Mouse (Mus musculus) layer of hippocampus, postnatal 14 days (tissue): ENCODE data around the gene Fam217a. TPM values are rescaled to one million over a fixed set of nuclear protein-coding genes. Genes with fewer than 3 reads are reported as not detected.
"Not testable (repeated sequence)": the region's sequence is repeated elsewhere in the genome, so short reads cannot be mapped to it uniquely, and the experiment has no call there.

Experiments
- DNase-seq, 2 experiments: peaks; one replicate each; pipeline ENCODE4 v3.0.0; 2021 to 2022; ENCODE audit warnings: low spot score in 2 of 2, mixed read lengths in 1 of 2
- long read RNA-seq, 2 experiments: library from polyadenylated mRNA; stranded (forward); transcript quantifications; one replicate each; pipeline ENCODE4 v2.0.0; 2021
- total RNA-seq, 2 experiments: library from RNA; stranded (reverse); gene quantifications; 2 replicates each; pipeline ENCODE4 v1.2.3; 2021

The Fam217a gene
- under 1 TPM; 0.41 to 0.53 TPM for total RNA-seq
- long read RNA-seq, experiment 1: 0 reads
- long read RNA-seq, experiment 2: 0 reads

GRCm38 (mm10) chr13:34924210-34924609 is at the start of gene Fam217a, which contains the start of gene 4933417A18Rik:
TSS of gene Fam217a (minus strand) at chr13:34924310.
TSS of gene 4933417A18Rik (plus strand) at chr13:34924409.
- no peak for DNase-seq

GRCm38 (mm10) chr13:34973770-34974169 is 49.7 kb upstream of the Fam217a start:
- no peak for DNase-seq

GRCm38 (mm10) chr13:34973149-34973548 is 49.0 kb upstream of the Fam217a start:
- DNase-seq: no peak

DNA sequence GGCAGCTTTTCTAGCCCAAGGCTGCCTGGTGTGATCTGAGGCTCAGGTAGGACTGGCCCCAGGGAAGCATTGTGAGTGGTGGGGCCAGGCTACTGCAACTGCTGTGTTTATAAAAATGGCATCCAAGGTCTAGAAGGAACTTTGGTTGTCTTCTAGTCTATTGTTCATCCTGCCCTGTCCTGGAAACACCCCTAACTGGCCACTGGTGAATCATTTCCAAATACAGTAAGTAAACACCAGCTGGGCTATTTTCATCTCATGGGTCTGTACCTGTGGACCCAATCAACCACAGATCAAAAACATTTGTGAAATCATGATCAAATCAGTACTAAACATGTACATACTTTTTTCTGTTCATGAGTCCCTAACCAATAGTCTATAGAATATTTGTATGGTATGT is 48.3 kb upstream of the Fam217a start:
- DNase-seq: not testable (repeated sequence)

DNA sequence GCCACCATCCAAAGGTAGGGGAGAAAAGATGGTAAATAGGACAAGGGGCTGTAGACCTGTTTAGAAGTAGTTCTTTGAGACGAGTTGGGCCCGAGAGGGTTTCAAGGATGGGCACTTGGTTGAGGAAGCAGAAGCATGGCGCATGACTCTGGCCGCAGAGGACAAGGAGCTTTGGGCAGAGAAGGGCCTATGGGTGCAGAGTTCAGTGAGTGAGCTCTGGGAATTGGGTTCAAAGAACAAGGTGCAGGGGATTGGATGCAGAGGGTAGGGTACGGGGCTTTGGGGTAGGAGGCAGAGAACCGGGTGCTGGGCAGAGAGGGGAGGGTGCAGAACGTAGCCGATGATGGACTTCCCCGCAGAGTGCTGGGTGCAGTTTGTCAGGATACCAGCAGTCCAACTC is 41.5 kb upstream of the Fam217a start:
- DNase-seq: not testable (repeated sequence)

DNA sequence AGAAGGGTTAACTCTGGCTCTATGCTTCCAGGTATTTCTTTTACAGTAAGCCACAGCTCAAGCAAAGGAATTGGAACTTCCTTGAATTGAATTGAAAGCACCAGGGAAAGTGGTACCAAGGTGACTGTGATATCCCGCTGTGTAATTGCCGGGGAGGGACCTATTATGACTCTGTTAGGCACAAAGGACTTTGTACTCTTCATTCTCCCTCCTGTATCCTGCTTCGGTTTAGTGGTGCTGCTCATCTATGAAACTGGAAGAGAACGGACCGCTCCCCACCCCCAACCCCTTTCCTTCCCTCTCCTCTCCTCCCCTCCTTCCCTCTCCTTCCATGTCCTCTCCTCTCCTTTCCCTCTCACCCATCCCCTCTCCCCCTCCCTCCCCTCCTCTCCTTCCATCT is 40.8 kb upstream of the Fam217a start:
- no peak for DNase-seq

DNA sequence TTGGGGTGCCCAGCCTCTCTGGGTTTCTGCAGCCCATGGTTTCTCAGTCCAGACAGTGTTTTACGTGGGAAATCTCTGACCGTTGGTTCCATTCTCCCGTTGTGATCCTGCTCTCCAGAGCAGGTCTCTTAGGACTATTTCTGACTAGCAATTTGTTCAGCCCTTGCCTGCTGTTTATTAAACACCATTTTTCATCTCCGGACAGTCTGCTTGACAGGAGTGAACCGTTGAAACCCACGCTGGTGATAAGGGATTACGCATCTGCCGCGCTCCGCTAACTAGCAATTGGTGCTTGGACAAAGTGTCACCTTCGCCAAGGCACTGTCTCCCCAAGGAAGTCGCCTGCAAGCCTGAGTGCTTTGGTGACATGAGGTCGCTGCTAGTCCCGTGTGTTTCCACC is 40.3 kb upstream of the Fam217a start:
- no peak for DNase-seq

DNA sequence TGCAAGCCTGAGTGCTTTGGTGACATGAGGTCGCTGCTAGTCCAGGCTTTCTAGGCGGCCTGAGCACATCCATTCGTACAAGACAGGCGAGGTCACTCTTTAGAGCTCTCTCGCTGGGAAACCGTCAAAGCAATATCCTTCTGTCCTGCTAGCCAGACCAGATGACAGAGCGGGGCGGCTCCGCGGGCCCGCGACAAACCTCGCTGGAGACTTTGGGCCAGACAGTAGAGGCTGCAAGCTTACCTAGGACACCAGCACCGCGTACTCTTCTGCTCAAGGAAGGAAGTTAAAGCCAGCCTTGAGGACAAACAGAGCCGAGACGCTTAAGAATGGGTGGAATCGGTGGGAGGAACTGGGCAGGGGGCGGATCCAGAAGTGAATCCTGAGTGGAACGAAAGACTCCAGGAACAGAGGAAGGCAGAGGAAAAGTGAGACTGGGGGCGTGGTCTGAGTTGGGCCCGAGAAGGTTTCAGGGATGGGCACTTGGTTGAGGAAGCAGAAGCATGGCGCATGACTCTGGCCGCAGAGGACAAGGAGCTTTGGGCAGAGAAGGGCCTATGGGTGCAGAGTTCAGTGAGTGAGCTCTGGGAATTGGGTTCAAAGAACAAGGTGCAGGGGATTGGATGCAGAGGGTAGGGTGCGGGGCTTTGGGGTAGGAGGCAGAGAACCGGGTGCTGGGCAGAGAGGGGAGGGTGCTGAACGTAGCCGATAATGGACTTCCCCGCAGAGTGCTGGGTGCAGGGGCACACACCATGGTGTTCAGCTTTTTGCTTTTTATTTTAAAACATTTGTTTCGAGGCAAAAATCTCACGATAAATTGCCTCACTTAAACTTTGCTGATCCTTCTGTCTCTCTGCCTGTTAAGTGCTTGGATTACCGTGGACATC is 39.6 kb upstream of the Fam217a start, which contains the start of gene Eci3:
Gene Eci3, minus strand, starts transcription at position 300 of the 887 bp plus-strand sequence.
- DNase-seq: no peak

DNA sequence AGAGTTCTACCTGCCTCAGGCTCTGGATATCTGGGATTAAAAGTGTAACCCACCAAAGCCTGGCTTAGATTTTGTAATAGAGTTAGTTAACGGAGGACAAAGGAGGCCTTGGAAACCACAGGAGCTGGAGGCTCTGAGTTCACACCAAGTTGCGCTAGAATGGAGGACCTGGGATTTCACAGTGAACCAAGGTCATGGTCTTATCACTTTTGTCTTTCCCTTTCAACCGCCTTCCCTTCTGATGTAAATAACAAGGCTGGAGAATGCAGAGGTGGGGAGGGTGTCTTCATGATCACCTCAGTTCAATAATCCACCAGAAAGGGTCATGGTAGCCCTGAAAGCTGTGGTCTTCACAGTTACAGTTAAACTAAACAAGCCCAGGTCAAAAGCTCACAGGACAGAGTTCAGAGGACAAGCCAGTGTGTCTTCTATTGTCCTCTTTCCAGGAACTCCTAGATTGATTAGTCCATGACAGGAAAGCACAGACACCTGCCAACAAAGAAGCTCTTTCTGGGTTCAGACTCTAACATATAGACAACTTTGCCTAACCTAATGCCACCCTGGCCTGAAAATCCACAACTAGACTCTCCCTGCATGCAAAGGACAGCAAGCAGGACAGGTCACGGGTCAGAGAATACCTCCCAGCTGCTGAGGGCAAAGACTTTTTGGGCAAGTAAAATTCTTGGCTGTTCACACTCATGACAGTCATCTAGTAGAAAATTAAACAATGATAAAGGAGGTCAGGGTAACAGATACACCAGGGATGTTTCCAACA is 37.1 kb upstream of the Fam217a start:
- no peak for DNase-seq

GRCm38 (mm10) chr13:34958158-34958557 is 34.0 kb upstream of the Fam217a start:
- DNase-seq: not testable (repeated sequence)

DNA sequence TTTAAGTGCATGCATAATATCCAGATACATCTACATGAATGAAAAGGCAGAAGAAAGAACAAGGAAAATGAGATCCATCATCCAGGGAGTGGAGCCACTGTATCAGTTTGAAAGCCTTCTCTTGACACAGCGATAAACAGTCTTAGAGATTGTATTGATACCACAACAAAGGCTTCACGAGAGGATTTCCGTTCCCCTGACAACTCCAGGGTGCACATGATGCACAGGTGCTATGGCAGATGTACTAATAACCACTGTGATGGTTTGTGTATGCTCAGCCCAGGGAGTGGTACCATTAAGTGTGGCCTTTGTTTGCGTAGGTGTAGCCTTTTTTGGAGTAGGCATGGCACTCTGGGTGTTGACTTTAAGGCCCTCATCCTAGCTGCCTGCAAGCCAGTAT is 32.8 kb upstream of the Fam217a start:
- no peak for DNase-seq

DNA sequence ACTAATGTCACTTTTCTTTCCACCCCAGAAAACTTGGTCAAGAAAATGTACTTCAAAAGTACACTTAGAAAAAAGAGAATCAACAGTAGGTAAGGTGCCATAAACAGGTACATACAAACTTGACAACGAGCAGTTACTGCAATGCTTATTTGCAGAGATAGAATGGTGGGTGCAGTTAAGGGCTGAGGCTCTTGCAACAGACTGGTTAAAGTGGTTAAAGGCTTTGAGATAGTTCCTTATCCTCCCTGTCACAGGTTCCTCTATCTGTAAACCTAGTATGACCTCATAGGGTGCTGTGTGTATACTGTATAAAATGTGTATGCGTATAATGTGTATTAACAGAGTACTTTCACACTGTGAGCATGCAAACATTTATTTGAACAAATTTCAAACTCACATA is 27.3 kb upstream of the Fam217a start:
- DNase-seq: not testable (repeated sequence)

DNA sequence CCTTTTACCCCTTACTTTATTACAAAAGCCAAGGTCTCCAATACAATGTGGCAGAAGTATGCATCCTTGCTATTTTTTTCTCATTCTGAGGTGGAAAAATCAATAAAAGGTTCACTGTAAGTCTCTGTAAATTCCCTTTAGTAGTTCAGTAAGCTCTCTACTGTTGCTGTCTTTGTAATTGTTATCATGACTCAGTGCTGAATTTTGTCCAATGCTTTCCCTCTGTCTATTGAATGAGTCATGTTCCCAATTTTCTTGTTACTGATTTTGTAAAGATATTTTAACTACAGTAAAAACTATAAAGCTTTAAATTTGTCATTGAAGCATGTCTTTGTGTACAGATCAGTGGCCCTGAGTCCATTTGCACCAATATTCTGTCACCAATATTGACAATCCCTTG is 18.3 kb upstream of the Fam217a start:
- DNase-seq: no peak

- peak in 1 of 2 experiments; percentile 50 for DNase-seq
These were observed 11.0 kb upstream of the Fam217a start for GRCm38 (mm10) chr13:34934931-34935644.

GRCm38 (mm10) chr13:34916520-34917167 is 7.5 kb downstream of the Fam217a start:
- no peak for DNase-seq

GRCm38 (mm10) chr13:34914614-34915013 is 9.5 kb downstream of the Fam217a start:
- DNase-seq: no peak

- no peak for DNase-seq
These were observed 31.2 kb downstream of the Fam217a start for GRCm38 (mm10) chr13:34892871-34893270.

DNA sequence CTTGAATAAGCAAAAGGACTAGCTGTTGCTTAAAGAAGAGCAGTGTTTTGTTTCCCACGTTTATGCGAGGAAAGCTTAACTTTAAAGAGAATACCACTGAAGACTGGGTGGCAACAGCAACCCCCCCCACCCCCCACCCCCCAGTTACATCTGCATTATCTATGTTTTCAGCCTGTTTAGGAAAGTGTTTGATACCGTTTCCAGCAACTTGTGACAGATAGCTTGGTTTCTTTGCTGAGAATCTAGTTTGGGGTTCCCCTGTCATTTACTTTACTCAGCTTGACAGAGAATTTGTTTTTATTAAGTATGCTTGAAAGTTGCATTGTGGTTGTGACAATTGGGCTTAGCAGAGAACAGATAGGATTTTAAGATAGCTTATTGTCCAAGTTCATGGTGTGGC is 47.6 kb downstream of the Fam217a start:
- no peak for DNase-seq

DNA sequence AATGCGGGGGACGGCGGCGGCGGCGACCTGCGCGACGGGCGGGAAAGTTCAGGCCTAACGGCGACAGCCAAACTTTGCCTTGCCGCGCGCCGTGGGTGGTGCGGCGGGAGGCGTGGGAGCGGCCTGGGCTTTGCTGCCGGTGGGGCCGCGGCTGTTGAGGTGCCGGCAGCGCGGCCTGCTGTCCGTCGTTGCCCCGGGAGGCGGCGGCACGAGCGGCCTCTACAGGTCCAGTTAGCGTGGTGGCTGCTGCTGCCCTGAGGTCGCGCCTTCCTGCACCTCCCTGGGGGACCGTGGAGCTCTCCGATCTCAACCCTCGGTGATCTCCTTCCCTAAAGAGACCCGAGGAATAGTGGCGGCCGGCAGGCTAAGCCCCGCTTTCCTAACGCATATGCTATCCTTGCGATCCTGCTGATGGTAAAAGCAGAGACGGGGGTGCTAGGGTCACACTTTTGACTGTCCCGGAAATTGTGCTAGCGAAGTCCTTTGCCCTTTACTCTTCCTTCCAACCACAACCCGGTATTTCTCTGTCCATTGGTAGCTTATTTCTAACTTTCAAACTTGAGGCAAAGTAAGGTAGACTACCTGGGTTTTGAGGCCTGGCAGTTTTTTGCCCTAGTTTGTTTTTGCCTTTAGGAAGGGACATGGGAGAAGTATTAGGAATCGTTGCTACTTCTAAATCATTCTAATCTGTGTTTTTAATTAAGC is 48.2 kb downstream of the Fam217a start:
- no peak for DNase-seq

- peak; percentile 91 to 96 for DNase-seq
These were observed 48.9 kb downstream of the Fam217a start, which contains the start of gene Prpf4b for GRCm38 (mm10) chr13:34875166-34875710. TSS of gene Prpf4b (plus strand) at chr13:34875302.
